Mouse (Mus musculus) C2C12 (cell line): ENCODE results near the gene 1700003E16Rik.

Source experiments
- CEBPB ChIP-seq: IDR thresholded peaks from one replicate; pipeline ENCODE4 v1.6.1; 2011; ENCODE audit warnings: low read depth, mild to moderate bottlenecking, control low read depth, moderate library complexity
- CTCF ChIP-seq: IDR thresholded peaks from one replicate; pipeline ENCODE4 v1.5.1; 2011; ENCODE audit not compliant: control insufficient read depth, insufficient read depth, insufficient read length
- FOSL1 ChIP-seq: IDR thresholded peaks from one replicate; pipeline ENCODE4 v1.8.0; 2011; ENCODE audit warnings: mild to moderate bottlenecking, low read length; ENCODE audit not compliant: poor library complexity, insufficient read depth, severe bottlenecking
- MAX ChIP-seq: IDR thresholded peaks from one replicate; pipeline ENCODE4 v1.6.1; 2011; ENCODE audit warnings: mild to moderate bottlenecking, control low read depth
- MYOD1 ChIP-seq: IDR thresholded peaks from one replicate; pipeline ENCODE4 v1.6.1; 2011; ENCODE audit warnings: low read depth; ENCODE audit not compliant: control insufficient read depth, insufficient read length
- MYOG ChIP-seq: IDR thresholded peaks from one replicate; pipeline ENCODE4 v1.6.1; 2011; ENCODE audit not compliant: control insufficient read depth, insufficient read length; ENCODE audit errors: extremely low read depth
- USF1 ChIP-seq: IDR thresholded peaks from one replicate; pipeline ENCODE4 v1.6.1; 2011; ENCODE audit warnings: low read depth, mild to moderate bottlenecking, control low read depth, moderate library complexity

- no peak for TF ChIP-seq MAX
- no peak for TF ChIP-seq CTCF
- no peak for TF ChIP-seq MYOD1
- TF ChIP-seq CEBPB = no peak
- TF ChIP-seq MYOG = no peak
- no peak for TF ChIP-seq USF1
- TF ChIP-seq FOSL1 = no peak
Observed at GRCm38 (mm10) chr6:83155552-83156238, 509 bp upstream of the 1700003E16Rik start.
